Mouse (Mus musculus): ENCODE results near the gene Fam214a.
A peak's percentile ranks its signal among the peaks of the same experiment; 100 is the strongest.
"Not testable (repeated sequence)": the region's sequence is repeated elsewhere in the genome, so short reads cannot be mapped to it uniquely, and the experiment has no call there.

The Fam214a gene

DNA sequence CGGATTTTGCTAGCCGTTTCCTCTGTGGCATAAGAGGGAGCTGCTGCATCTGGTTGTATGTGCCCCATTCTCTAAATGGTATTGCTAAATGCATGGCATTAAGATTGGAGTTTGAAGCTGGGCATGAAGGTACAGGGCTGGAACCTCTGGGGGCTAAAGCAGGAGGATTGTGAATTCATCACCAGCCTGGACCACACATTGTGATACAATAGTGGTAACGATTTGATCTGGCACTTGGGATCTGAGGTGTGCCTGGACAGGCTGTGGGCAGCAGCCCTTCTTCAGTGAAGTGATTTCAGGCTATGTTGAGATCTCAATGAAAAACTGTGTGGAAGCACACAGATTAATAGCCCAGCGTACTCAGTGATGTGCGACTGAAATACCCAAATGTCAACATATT is 26.7 kb downstream of the Fam214a start:
- no peak for DNase-seq (ENCODE audit: low read depth, low spot score)

DNA sequence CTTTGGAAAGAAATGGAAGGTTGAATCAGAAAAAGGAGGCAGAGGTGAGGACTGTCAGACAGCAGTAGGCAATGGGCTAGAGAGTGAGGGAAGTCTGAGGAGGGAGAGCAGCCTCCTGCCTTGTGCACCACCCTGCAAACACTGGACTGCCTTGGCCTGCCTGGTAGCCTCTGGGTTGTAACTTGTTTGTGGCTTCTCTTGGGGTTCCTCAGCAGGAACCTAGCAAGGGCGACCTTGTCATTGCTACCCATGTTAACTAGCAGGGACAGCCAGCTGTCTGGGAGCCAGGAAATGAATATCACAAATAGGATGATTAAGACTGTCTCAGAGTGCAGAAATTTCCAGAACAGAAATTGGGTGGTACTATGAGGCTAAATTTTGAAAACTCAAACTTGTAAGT is 27.2 kb downstream of the Fam214a start:
- no peak for DNase-seq (ENCODE audit: low read depth, low spot score)

DNA sequence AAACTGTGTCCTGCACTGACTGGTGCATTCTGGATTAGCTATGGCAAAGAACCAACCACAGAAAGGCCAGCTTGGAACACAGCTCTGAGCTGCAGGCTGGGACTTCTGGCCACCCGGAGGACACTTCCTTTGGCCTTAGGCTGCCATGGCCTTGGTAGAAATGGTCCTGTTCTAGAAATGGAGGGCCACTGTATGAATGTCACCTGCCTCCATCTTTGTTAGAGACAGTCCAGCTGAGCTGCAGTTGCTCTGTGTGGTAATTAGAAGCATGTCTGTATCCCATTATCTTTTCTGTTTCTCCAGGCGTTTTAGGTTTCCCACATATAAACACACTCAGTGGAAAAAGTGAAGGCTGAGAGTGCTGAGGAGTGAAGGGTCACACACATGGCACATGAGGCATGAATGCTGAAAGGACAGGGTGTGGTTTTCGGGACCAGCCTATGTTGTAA is 29.0 kb downstream of the Fam214a start:
- DNase-seq (ENCODE audit: low read depth, low spot score): no peak

DNA sequence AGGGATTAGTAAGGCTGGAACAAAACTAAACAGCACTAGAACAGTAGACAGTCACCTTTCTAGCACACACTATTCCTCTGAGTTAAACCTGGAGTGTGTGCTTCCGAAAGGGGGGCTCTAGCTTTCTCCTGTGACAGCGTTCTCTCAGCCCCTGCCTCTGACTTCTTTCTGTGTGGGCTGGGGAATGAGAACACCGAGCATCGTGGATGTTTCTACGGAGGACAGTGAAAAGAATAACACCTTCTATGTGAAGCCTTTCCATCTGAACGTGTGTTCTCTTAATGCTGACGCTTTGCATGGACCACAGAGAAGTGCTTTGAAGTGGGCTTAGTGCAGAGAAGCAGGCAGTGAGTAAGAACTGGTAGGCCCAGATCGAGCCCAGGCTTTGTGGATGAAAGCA is 29.5 kb downstream of the Fam214a start:
- DNase-seq (ENCODE audit: low read depth, low spot score): no peak

GRCm38 (mm10) chr9:74982722-74983121 is 30.0 kb downstream of the Fam214a start:
- not testable (repeated sequence) for DNase-seq (ENCODE audit: low read depth, low spot score)

GRCm38 (mm10) chr9:74985173-74985715 is 32.6 kb downstream of the Fam214a start:
- no peak for DNase-seq (ENCODE audit: low read depth, low spot score)

DNA sequence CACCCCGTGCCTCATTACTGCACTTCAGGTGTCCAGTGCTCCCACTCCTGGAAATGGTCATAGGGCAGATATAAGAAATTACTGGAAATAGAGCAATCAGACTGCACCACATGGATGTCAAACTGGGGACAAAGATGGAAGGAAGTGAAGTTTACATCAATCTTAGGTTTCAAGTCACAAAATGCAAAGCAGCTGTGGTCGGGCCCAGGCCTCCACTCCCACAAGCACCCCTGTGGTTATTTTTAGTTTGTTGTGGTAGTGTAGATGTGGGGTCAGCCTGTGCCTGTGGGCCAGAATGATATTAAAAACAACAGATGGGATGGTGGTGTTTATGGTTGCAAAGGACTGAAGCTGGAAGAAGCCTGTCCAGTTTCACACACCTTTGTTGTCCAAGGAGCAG is 33.1 kb downstream of the Fam214a start:
- DNase-seq (ENCODE audit: low read depth, low spot score): no peak

DNA sequence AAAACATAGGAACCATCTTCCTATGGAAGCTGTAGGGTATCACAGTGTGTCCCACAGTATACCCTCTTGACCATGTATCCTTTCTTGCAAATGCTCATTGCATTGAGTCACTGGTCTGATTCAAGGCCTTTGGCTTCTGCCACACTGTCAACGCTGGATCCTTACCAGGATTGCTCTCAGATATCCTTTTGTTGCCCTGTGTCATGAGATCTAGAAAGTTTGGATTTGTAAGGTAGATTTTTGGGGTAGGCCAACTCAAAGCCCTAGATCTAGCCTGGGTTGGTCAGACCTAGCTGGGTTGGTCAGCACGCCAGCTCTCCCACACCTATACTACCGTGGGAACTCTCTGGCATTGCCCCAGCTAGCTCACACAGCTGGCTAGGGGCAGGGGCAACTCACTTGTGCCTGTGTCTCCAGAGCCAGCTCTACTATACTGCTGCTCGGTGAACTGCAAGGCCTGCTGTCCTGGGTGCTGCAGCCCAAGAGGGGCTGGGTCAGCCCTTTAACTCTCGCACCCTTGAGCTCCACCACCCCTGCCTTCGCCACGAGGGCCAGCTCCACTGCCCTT is 36.3 kb downstream of the Fam214a start:
- DNase-seq (ENCODE audit: low read depth, low spot score): no peak

DNA sequence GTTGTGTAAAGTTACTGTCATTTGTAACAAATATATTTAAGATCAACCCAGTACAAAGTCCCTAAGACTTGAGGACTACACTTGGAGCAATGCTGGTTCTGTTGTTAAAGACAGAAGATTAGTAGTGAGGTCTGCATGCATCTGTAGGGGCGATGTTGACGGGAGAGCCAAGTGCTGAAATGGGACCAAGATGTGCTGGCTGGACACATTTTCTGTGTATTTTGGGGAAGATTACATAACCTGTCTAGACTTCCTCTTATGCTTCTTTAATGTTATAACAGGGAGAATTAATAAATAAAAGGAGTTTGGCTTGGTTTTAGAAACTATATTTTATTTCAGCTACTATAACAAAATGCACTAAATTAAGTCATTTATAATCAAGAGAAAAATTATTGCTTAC is 37.3 kb downstream of the Fam214a start:
- DNase-seq (ENCODE audit: low read depth, low spot score): no peak

- DNase-seq (ENCODE audit: low read depth, low spot score): no peak
Measured at GRCm38 (mm10) chr9:74994611-74995257, 42.0 kb downstream of the Fam214a start.

GRCm38 (mm10) chr9:74996349-74996748 is 43.7 kb downstream of the Fam214a start:
- no peak for DNase-seq (ENCODE audit: low read depth, low spot score)

DNA sequence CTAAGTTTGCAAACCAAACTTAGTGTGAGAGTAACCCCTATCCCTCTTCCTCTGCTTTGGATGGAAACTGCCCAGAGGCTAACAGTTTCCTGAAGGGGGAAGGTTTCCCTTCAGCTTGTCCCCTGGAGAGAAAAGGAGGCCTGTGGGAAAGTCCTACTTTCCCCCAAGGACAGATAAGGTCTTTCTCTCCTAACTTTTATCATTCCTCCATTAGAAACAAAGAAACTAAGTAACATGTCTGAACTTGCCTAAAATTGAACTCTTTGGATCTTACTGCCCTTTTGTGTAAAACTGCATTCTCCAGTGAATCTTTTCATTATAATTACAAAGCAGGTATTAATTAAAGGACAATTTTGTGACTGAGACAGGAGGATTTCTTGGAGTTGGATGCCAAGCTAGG is 45.3 kb downstream of the Fam214a start:
- DNase-seq (ENCODE audit: low read depth, low spot score): no peak

GRCm38 (mm10) chr9:75001006-75001405 is 48.3 kb downstream of the Fam214a start:
- DNase-seq (ENCODE audit: low read depth, low spot score): no peak

GRCm38 (mm10) chr9:75001611-75002204 is 49.0 kb downstream of the Fam214a start:
- DNase-seq (ENCODE audit: low read depth, low spot score): no peak

DNA sequence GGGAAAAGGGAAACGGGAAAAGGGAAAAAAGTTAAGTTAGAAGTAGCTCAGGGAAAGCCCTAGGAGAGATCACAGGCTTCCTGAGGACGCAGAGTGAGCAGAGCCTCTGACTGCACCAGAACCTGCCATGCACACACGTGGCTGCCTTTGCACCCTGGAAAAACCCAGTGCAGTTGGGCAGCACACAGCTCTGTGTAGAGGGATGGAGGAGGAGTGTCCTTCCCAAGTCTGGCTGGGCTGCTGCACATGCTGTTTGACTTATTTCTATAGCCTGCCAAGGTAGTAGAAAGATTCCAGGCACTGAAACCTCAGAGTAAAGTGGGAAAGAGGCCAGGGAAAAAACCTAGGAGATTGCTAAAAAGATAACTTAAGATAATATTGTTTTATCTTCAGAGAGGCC is 49.6 kb downstream of the Fam214a start:
- no peak for DNase-seq (ENCODE audit: low read depth, low spot score)

GRCm38 (mm10) chr9:75004203-75004602 is 51.5 kb downstream of the Fam214a start:
- DNase-seq (ENCODE audit: low read depth, low spot score): no peak

GRCm38 (mm10) chr9:75016591-75016990 is 63.9 kb downstream of the Fam214a start:
- peak; percentile 85 for DNase-seq (ENCODE audit: low read depth, low spot score)

DNA sequence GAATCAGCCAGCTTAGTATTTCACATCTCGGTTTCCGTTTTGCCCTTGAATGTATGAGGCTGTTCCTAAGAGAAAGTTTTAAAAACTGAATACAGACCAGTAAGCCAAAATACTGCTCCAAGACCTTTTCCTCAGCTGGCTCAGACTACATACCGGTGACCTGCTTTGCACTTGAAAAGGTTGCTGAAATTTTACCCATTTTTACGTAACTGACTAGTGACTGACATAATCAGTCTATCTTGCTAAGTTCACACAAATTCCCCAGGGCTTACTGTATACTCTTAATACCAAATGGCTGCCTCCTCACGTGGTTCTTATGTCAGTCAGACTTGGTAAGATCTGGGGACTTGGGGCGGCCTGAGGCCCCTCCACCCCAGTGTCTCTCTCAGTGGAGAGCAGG is 66.5 kb downstream of the Fam214a start:
- no peak for DNase-seq (ENCODE audit: low read depth, low spot score)

GRCm38 (mm10) chr9:75019592-75019991 is 66.9 kb downstream of the Fam214a start:
- no peak for DNase-seq (ENCODE audit: low read depth, low spot score)

DNA sequence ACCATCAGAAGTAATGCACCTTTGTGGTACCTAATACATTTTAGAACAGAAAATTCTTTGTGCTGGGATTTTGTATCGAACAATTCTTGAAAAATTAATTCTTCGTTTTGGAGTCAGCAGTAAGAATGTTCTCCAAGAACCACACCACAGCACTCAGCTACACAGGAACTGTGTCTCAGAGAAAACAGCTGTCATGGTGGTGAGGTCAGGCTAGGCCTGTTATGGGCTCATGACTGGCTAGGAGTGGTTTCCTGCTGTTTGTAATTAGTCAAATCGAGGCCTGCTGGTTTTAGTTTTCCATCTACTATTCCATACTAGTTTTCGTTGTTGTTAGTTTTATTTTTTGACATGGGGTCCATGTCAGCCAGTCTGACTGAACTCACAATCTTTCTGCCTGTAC is 67.9 kb downstream of the Fam214a start:
- no peak for DNase-seq (ENCODE audit: low read depth, low spot score)

- DNase-seq (ENCODE audit: low read depth, low spot score): no peak
Measured at GRCm38 (mm10) chr9:75022546-75022945, 69.9 kb downstream of the Fam214a start.

DNA sequence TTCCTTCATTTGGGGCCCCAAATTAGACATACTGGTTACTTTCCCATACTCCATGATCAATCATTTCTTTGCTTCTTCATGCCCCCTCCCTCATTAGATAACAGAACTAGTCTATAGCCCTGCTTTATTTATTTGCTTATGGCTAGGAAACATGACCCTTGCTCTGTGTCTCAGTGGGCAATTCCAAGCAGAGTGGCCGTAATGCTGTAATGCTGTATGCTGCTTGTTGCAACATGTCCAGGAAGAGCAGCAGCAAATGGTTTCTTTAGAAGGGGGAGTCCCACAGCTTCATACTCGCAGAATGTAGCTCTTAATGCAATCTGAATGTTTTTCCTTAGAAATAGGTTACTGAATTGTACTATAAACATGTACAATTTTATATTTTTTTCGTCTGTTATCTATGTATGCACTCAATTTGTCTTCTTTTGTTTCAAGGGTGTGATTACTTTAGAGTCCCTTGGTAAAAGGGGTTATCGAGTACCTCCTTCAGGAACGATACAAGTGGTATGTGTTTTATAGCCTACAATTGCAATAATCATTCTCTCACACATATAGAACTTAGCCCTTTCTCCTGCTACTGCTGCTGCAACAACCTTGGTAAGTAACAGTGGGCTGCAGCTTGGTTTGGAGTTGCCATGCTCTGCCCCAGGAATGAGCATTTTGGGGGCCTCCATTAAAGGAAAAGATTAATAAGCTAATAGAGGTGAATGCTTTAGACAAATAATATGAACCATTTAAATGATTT is 70.6 kb downstream of the Fam214a start:
- no peak for DNase-seq (ENCODE audit: low read depth, low spot score)
